Mouse (Mus musculus): ENCODE measurements at regions not wholly inside any gene's neighbourhood (a gene's known extent, or its start where the extent isn't known, plus 50 kb on each side); places are given as distances from the start of the nearest gene placed in this dataset.

DNA sequence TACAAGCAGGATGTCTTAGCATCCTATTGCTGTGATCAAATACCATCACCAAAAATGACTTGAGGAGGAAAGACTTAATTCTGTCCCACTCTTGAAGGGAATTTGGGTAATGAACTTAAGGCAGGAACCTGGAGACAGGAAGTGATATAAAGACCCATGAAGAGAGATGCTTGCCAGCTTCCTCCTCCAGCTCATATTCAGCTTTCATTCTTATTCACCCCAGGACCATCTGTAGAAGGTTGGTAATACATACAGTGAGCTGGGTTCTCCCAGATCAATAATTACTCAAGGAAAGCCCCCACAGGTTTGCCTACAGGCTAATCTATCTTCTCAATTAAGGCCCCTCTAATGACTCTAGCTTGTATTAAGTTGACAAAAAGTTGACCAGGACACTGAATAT, 283.5 kb upstream of the Rarb start:
- H3K9ac ChIP-seq = no peak overlapping the region
- no peaks in the 10 kb centered on the region for H3K4me1 ChIP-seq (replicated peaks)
- no peaks in the 10 kb centered on the region for H3K36me3 ChIP-seq
- H3K4me3 ChIP-seq = no peak overlapping the region
- H3K9me3 ChIP-seq = no peaks in the 10 kb centered on the region
- no peak overlapping the region for H3K4me2 ChIP-seq
- no peaks in the 10 kb centered on the region for H3K27me3 ChIP-seq
- H3K27ac ChIP-seq (replicated peaks) = no peak overlapping the region
- no peak for ATAC-seq (ENCODE audit: low read depth)

DNA sequence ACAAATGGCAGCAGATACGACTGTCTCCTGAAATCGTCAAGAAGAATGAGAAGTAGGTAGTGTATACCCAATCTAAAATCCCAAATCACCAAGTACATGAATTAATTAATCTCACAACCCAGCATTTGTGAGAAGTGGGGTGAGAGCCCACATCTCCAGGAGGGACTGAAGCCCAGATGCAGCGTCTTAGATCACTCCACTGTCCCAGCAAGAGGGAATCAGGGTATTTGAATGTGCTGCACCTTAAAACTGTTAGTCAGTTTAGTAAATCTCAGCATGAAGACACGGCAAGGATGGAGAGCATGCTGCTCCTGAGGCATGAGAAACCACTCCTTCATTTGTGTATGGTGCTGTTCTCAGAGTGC, 271.6 kb upstream of the Rarb start:
- ATAC-seq (ENCODE audit: low read depth) = no peak
- no peaks in the 10 kb centered on the region for H3K36me3 ChIP-seq
- no peak overlapping the region for H3K4me3 ChIP-seq
- no peak overlapping the region for H3K9ac ChIP-seq
- H3K4me2 ChIP-seq = no peak overlapping the region
- WGBS = 30% methylated on average over 4 of the region's 4 CpGs
- H3K9me3 ChIP-seq = no peaks in the 10 kb centered on the region
- H3K4me1 ChIP-seq (replicated peaks) = peaks cover 14% of the 10 kb centered on the region; the same call in 1 of the 2 replicates
- H3K27me3 ChIP-seq = no peaks in the 10 kb centered on the region
- no peak overlapping the region for H3K27ac ChIP-seq (replicated peaks)

DNA sequence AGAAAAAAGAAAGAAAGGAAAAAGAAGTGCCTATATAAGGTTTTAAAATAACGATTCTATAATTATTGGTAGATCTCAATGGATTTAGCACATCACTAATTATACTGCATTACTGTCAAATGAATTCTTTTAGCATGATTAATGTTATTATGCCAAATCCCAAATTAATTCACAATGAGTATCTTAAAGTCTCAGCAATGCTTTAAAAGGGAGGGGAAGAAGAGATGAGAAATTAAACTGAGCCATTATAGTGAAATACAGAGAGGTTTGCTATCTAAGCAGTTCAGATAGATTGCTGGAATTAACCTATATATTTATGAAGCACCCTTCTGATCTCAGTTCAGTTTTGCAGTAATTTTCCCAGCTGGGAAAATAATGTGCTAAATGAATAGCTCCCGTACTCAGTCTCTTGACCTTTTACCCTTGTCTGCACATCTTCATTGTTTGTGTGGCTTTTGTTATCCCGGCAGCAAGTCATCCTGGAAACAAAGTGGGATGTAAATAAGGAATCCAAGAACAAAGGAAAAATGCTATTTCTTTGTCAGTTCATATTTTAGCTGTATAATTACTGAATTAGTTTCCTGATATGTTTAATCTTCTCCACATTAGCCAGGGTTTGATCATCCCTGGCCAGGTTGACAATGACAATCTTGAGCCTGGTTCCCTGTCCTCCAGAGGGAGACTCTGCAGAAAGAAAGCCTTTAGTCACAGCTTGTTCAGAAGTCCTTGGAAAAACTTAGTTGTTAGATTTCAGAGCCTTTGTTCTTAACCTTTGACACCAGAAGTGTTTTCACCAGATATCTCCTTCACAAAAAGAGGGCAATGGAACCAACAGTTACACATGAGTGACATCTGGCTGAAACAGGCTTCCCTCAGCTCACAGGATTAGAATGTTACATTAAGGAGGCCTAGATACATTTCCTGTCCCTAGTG, 270.9 kb upstream of the Rarb start:
- no peak for ATAC-seq (ENCODE audit: low read depth)
- Histone ChIP-seq H3K36me3 (no peaks in the 10 kb centered on the region), H3K9me3 (no peaks in the 10 kb centered on the region), H3K27ac (replicated peaks) (no peak overlapping the region), H3K4me2 (no peak overlapping the region), H3K4me1 (replicated peaks) (peaks cover 14% of the 10 kb centered on the region; the same call in 1 of the 2 replicates), H3K4me3 (no peak overlapping the region), H3K27me3 (no peaks in the 10 kb centered on the region), H3K9ac (no peak overlapping the region)
- WGBS = 18% methylated on average over 3 of the region's 3 CpGs

DNA sequence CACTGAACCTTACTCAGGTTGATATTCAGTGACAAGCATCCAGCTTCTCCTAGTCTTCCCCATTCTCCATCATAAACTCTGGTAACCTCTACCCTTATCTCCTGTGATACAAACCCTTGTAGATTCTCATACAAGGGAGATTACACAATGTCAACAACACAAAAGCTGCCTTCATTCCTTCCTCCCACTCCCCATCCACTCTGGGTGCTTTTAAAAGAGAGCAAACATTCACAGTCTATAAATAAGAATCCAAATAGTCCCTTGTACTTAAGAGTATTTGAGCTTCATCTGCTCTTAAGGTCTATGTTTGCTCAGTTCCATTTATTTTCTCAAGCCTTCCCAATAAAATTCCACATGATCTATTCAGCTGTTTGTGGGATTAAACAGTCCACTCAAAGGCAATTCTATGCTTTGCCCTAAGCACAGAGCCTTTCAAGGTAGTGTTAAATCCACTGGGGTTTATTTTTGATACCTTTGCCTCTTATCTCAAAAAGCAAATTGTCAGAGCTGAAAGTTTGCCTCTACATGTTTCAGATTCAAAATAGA, 270.2 kb upstream of the Rarb start:
- H3K4me2 ChIP-seq = no peak overlapping the region
- no peak overlapping the region for H3K4me3 ChIP-seq
- H3K36me3 ChIP-seq = no peaks in the 10 kb centered on the region
- H3K4me1 ChIP-seq (replicated peaks) = peaks cover 14% of the 10 kb centered on the region; the same call in 1 of the 2 replicates
- no peak overlapping the region for H3K9ac ChIP-seq
- no peaks in the 10 kb centered on the region for H3K27me3 ChIP-seq
- H3K9me3 ChIP-seq = no peaks in the 10 kb centered on the region
- no peak for ATAC-seq (ENCODE audit: low read depth)
- H3K27ac ChIP-seq (replicated peaks) = no peak overlapping the region

DNA sequence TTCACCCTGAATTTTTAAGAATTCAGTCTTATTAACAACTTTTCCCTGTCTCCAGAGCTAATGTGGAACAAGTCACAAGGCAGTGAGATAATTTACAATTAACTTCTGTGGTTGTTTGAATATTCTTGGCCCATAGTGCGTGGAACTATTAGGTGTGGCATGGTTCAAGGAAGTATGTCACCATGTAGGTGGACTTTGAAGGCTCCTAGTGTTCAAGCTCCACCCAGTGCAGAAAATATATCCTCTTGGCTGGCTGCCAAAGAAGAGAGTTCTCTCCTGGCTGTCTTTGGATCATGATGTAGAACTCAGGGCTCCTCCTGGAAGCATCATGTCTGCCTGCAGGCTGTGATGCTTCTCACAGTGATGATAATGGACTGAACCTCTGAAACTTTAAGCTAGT, 268.9 kb upstream of the Rarb start:
- Histone ChIP-seq H3K4me3 (no peak overlapping the region), H3K4me2 (no peak overlapping the region), H3K27me3 (no peaks in the 10 kb centered on the region), H3K9ac (no peak overlapping the region), H3K9me3 (no peaks in the 10 kb centered on the region), H3K27ac (replicated peaks) (no peak overlapping the region), H3K36me3 (no peaks in the 10 kb centered on the region), H3K4me1 (replicated peaks) (peaks cover 14% of the 10 kb centered on the region; the same call in 1 of the 2 replicates)
- no peak for ATAC-seq (ENCODE audit: low read depth)
- 86% methylated on average over 1 of the region's 1 CpGs for WGBS

DNA sequence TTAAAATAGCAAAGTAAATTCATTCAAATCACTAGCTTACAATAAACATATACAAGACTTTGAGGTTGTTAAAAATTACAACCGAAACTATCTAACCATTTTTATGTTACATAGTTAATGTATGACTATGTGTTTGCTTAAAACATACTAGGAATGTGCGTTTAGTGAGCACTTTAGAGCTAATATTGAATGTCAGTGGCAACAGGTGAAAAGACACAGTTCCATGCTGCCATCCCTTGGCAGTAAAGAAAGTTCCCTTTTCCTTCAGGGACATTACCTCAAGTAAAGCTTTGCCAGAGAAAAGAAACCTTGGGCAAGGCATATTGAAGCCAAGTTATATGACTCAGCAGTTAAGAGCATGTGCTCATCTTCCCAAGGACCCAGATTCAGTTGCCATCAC, 265.0 kb upstream of the Rarb start:
- no peaks in the 10 kb centered on the region for H3K27me3 ChIP-seq
- H3K27ac ChIP-seq (replicated peaks) = no peak overlapping the region
- WGBS = 64% methylated on average over 2 of the region's 2 CpGs

DNA sequence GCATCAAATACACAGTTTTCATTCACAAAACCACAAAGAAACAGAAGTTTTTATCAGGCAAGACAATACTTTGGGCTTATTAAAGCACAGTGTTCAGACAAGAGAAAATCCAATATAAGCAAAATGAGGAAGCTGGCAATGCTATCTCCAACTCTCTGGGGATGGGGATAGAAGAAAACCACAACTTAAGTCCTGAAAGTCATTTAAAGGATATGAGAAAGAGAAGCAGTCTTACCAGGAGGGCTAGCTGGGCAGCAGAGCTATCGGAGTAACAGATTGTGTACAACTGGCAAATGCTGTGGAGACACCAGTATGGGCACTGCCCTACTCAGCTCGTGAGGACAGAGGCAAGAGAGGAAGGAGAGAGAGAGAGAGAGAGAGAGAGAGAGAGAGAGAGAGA, 262.9 kb upstream of the Rarb start:
- 23% methylated on average over 2 of the region's 2 CpGs for WGBS

More for the DNA sequence above, 265.0 kb upstream of the Rarb start:
- Histone ChIP-seq H3K9ac (no peak overlapping the region), H3K4me2 (no peak overlapping the region), H3K4me3 (no peak overlapping the region), H3K36me3 (no peaks in the 10 kb centered on the region), H3K4me1 (replicated peaks) (peaks cover under 1% of the 10 kb centered on the region; the same call in 1 of the 2 replicates), H3K9me3 (no peaks in the 10 kb centered on the region)
- ATAC-seq (ENCODE audit: low read depth) = no peak

DNA sequence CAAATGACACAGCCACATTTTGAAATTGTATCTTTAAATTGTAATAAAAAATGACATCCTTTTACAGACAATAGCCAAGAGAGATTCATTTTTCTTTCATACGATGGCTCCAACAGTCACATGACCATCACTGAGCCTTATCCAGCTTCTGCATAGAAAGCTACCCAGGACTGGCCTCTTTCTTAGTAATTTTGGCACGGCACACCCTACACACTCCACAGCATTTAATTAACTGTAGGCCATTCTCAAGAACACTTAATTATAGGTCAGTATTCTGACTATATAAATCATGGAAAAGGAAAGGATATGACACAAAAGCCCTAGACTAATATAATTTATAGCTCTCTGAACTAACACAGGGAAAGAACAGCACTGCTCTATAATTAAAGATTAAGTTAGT, 260.6 kb upstream of the Rarb start:
- Histone ChIP-seq H3K27me3 (no peaks in the 10 kb centered on the region), H3K4me3 (no peak overlapping the region), H3K9ac (no peak overlapping the region), H3K27ac (replicated peaks) (no peak overlapping the region), H3K36me3 (no peaks in the 10 kb centered on the region), H3K4me1 (replicated peaks) (no peaks in the 10 kb centered on the region; the same call in 1 of the 2 replicates), H3K9me3 (no peaks in the 10 kb centered on the region), H3K4me2 (no peak overlapping the region)
- no peak; the same call in 1 of the 2 replicates for ATAC-seq (ENCODE audit: low read depth)
- WGBS = 54% methylated on average over 2 of the region's 2 CpGs

More for the DNA sequence above, 262.9 kb upstream of the Rarb start:
- no peak overlapping the region for H3K4me2 ChIP-seq
- no peak overlapping the region for H3K4me3 ChIP-seq
- no peak for ATAC-seq (ENCODE audit: low read depth)
- no peak overlapping the region for H3K9ac ChIP-seq
- H3K9me3 ChIP-seq = no peaks in the 10 kb centered on the region
- H3K27ac ChIP-seq (replicated peaks) = no peak overlapping the region
- H3K4me1 ChIP-seq (replicated peaks) = no peaks in the 10 kb centered on the region; the same call in 1 of the 2 replicates
- no peaks in the 10 kb centered on the region for H3K27me3 ChIP-seq
- no peaks in the 10 kb centered on the region for H3K36me3 ChIP-seq

DNA sequence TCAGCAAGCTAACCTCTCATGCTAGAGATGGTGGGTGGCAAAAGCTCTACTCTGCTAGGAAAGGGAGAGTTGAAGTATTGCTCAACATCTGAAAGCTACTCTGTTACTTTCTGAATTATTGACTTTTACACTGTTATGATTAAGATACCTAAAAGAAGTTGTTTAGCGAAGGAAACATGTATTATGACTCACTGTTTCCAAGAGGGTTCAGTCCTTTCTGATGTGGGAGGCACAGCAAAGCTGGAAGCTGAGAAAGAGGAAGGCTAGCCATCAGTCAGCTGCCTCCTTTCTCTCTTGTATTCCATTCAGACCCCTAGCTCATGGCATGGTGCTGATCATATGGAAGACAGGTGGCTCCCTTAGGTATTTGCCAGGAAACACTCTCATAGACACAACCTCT, 242.4 kb upstream of the Rarb start:
- Histone ChIP-seq H3K4me1 (replicated peaks) (no peaks in the 10 kb centered on the region), H3K9ac (no peak overlapping the region), H3K27ac (replicated peaks) (no peak overlapping the region), H3K9me3 (no peaks in the 10 kb centered on the region), H3K4me2 (no peak overlapping the region), H3K4me3 (no peak overlapping the region), H3K36me3 (no peaks in the 10 kb centered on the region), H3K27me3 (no peaks in the 10 kb centered on the region)
- 73% methylated on average over 1 of the region's 1 CpGs for WGBS
- no peak for ATAC-seq (ENCODE audit: low read depth)

DNA sequence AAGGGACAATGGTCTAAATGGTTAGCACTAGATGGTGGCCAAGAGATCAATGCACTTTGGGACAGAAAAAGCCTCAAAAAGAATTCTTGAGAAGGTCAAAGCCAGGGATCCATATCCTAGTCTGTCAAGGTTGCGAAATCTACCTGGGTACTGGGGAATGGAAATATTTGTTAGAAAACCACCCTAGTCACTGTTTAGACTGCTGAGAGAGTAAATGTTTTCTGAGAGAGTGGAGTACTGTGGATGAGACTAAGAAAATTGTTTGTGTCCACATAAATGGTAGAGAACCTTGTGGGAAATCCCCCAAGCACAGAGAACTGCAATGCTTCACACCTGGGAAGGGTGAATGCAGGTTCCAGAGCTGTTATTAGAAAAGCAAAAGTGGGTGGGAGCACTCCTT, 239.5 kb upstream of the Rarb start:
- no peak overlapping the region for H3K27ac ChIP-seq (replicated peaks)
- no peak overlapping the region for H3K4me3 ChIP-seq
- H3K36me3 ChIP-seq = no peaks in the 10 kb centered on the region
- no peaks in the 10 kb centered on the region for H3K9me3 ChIP-seq
- no peak overlapping the region for H3K4me2 ChIP-seq
- no peaks in the 10 kb centered on the region for H3K27me3 ChIP-seq
- H3K9ac ChIP-seq = no peak overlapping the region
- ATAC-seq (ENCODE audit: low read depth) = no peak
- no peaks in the 10 kb centered on the region for H3K4me1 ChIP-seq (replicated peaks)
- 97% methylated on average over 1 of the region's 1 CpGs for WGBS

DNA sequence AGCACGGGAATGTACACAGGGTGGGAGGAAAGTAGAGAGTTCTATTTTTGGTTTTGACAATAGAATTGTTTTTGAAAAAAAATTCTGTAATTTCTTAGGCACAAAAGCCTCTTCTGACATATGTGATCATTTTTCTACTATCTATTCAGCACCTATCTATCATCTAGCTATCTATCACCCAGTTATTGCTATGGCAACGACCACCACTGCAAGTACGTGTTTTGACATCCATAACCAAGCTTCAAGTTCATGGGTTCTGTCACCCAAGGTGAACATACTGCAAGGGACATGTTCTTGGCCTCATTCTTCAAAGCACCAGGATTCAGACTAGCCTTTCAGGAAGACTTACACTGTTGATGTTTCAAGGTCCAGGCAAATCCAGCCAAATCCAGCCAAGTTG, 238.4 kb upstream of the Rarb start:
- Histone ChIP-seq H3K4me2 (no peak overlapping the region), H3K4me3 (no peak overlapping the region), H3K27me3 (no peaks in the 10 kb centered on the region), H3K36me3 (no peaks in the 10 kb centered on the region), H3K4me1 (replicated peaks) (no peaks in the 10 kb centered on the region), H3K27ac (replicated peaks) (no peak overlapping the region), H3K9me3 (no peaks in the 10 kb centered on the region), H3K9ac (no peak overlapping the region)
- WGBS = 82% methylated on average over 3 of the region's 3 CpGs
- no peak for ATAC-seq (ENCODE audit: low read depth)

DNA sequence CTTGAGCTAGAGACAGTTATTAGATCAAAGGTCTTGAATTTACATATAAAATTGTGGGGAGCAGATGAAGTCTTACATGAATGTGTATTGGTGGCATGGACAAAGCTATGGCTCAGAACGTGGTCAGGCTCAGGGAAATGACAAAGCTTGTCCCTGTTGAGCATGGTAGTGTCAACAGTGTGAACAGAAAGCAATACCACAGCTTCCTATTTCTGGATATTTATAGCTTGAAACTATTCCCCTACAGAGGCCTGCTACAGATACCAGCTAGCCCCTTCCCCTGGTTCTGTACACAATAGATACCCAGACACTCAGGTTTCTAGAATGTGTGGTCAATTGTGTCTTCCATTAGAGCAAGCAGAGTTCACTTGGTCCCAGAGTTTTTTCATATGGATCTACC, 236.8 kb upstream of the Rarb start:
- H3K9ac ChIP-seq = no peak overlapping the region
- ATAC-seq (ENCODE audit: low read depth) = no peak
- H3K27ac ChIP-seq (replicated peaks) = no peak overlapping the region
- no peak overlapping the region for H3K4me3 ChIP-seq
- no peak overlapping the region for H3K4me2 ChIP-seq
- H3K36me3 ChIP-seq = no peaks in the 10 kb centered on the region
- H3K27me3 ChIP-seq = no peaks in the 10 kb centered on the region
- 78% methylated on average over 1 of the region's 1 CpGs for WGBS
- H3K4me1 ChIP-seq (replicated peaks) = no peaks in the 10 kb centered on the region
- H3K9me3 ChIP-seq = no peaks in the 10 kb centered on the region

DNA sequence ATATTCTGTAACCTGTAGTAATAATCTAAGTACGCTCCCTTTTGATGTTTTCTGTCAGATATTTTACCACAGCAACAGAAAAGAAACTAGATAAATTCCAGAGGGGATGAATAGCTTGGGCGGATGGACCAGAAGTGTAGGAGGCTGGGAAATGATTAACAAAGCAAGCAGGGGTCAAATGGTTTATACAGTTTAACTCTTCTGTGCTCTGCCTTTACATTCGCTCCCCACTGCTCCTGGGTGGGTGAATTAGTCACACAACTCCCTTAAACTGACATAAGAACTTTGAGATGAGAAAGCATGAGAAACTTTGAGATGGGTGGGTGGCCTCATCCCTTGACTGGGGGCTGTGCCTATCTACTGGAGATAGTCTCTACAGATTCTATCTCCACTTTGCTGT, 235.4 kb upstream of the Rarb start:
- 70% methylated on average over 3 of the region's 3 CpGs for WGBS
- no peaks in the 10 kb centered on the region for H3K4me1 ChIP-seq (replicated peaks)
- H3K27ac ChIP-seq (replicated peaks) = no peak overlapping the region
- H3K4me3 ChIP-seq = no peak overlapping the region
- H3K36me3 ChIP-seq = no peaks in the 10 kb centered on the region
- H3K9ac ChIP-seq = no peak overlapping the region
- no peaks in the 10 kb centered on the region for H3K9me3 ChIP-seq
- H3K27me3 ChIP-seq = no peaks in the 10 kb centered on the region
- ATAC-seq (ENCODE audit: low read depth) = no peak
- H3K4me2 ChIP-seq = no peak overlapping the region

All from neural tube, embryonic 13.5 days (tissue).